Mouse (Mus musculus): ENCODE measurements around the gene Chst14. TPM values are rescaled to one million over a fixed set of nuclear protein-coding genes. Genes with fewer than 3 reads are reported as not detected.

The Chst14 gene
- total RNA-seq, 2 experiments from 2014 or later = 2.6 to 2.9 TPM

DNA sequence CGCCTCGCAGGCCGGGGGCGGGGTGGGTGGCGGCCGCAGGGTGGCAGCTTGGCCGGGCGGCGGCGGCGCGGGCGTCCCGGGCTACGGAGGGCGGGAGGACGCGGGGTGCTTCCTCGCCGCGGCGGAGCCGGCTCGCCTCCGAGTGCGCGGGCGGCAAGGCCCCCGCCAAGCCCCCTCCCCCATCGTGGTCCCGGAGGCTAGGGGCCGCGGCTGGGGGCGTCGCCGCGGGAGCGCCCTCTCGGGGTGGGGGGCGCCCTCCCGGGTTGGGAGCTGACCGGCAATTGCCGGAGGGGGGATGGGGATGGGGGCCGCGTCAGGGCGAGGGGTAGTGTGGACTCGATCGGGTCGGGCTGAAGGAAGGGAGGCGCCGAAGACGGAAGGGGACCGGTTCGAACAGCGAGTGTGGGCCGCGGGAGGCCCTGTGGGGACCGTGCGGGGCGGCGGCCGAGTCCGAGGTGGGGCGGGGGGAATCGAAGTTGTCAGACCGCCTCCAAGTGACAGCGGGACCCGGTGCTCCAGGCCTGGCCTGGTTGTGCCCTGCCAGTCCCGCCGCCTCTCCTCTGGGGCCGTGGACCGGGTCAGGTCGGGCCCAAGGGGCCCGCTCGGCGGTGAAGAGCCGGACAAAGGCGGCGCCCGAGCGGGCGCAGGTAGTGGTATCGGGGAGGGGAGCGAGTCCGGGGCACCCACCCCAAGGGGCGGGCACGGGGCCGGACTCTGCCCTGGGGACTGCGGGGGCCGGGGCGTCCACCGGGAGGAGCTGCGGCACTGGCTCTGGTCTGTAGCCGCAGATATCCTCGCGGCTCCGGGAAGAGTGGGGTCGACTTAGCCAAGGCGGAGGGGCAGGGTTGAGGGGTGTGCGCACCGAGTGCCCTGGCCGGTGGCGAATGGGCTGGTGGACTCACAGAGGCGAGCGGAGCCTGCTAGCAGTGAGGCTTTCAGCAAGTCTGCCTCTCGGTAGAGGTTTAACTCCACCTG is 24.0 kb upstream of the Chst14 start:
- intact Hi-C loops (cut with DNase I) = loop anchor here (2.0 to 10.0 kb wide), 2 partner anchors 72 to 282 kb away; no protein-coding TSS in a partner anchor
- peak in 1 of 2 experiments; percentile 36 for DNase-seq

DNA sequence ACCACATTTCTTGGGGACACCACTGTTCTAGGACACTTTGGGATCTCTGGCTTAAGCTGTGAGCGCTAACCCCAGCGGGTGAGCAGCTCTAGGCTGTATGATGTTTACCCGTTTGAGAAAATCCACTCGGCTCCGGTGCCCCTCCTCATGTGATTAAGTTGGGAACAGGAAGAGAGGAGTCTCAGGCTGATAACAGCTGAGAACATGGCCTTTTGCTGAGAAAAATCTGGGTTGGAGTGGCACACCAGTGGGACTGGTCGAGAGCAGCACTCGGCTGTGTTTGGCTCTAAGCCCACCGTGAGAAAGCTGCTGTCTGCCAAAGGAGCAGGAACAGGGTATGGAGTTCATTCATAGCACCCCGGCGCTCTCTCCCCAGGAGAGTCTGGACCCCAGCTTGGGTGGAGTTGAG is 23.0 kb upstream of the Chst14 start:
- no peak for DNase-seq
- intact Hi-C loops (cut with DNase I) = loop anchor here (2.0 to 10.0 kb wide), 2 partner anchors 71 to 281 kb away; no protein-coding TSS in a partner anchor

DNA sequence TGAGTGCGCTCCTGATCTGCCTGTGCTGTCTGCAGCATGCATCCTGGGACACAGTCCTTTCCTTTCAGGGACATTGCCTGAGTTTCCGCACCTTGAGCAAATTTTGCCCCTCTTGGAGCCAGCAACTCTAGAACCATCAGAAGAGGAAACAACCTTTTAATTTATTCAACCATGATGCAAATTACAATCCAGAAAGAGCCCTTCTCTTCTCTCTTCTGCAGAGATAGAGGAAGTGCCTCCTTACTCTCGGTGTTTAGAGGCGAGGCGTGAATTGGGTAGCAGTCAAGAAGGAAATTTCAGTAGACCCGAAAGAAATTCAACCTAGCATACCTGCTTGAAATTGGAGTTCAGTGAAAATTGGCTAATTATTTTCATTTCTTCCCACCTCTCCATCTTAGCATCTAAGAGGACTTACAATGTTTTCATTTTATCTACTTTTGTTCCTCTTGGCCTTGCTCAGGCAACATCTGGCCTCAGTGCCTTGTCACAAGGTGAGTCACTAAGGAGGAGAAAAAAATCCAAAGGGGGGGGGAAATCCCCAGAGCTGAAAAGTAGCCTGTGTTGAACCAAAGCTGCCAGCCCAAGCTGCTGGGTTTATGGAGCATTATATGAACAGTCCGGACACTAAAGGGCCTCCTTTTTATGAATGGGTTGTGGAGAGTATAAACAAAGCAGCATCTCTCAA is 20.7 kb upstream of the Chst14 start:
- intact Hi-C loops (cut with DNase I) = loop anchor here (10.0 kb wide), 1 partner anchor 279 kb away; no protein-coding TSS in a partner anchor
- no peak for DNase-seq

DNA sequence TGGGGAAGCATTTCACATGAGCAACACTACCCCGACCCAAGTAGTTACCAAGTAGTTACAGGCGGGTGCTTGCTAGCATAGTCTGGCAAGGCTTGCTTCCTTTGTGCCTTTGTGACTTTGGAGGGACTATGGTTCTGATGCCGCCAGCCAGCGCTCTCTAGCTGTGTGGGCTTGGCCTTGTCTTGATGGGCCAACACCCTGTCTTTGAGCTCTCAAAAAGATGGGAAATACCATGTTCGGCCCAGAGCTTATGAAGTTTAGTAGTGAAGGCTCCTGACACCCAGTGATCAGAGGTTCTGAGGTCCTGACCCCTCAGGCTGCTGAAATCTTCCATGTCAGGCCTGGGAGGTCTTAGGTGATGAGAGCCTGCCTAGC is 20.2 kb upstream of the Chst14 start:
- no peak for DNase-seq
- intact Hi-C loops (cut with DNase I) = loop anchor here (10.0 kb wide), 1 partner anchor 279 kb away; no protein-coding TSS in a partner anchor

DNA sequence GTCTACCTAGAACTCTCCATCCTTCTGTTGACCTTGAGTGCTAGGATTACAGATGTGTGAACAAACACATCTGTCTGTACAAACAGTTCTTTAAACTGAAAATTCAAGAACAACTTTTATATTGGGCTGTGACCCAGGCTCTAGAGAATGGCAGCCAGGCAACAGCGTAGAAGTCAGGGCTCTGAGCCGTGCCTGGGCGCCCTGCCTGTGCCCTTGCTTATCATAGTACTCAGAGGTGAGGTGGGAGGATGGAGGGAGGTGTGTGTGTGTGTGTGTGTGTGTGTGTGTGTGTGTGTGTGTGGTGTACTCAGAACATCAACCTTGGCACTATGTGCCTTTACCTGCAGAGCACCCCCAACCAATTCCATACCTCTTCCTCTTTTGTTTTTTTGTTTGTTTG is 18.5 kb upstream of the Chst14 start:
- no peak for DNase-seq
- intact Hi-C loops (cut with DNase I) = loop anchor here (10.0 kb wide), 1 partner anchor 277 kb away; no protein-coding TSS in a partner anchor

DNA sequence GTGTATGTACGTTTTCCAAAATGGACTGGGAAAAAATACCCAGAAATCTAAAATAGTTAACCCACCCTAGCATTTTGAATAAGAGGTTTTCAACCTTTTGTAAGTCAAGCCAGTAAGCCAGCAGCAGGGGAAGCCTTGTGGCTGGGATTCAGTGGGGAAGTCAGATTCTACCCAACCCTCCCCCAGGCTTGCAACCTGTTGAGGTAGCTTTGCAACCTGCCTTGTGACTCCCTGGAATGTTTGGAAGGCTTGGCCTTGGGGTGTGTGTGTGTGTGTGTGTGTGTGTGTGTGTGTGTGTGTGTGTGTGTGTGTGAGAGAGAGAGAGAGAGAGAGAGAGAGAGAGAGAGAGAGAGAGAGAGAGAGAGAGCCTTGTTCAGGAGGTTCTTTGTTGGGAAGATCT is 17.1 kb upstream of the Chst14 start:
- intact Hi-C loops (cut with DNase I) = loop anchor here (10.0 kb wide), 1 partner anchor 276 kb away; no protein-coding TSS in a partner anchor

DNA sequence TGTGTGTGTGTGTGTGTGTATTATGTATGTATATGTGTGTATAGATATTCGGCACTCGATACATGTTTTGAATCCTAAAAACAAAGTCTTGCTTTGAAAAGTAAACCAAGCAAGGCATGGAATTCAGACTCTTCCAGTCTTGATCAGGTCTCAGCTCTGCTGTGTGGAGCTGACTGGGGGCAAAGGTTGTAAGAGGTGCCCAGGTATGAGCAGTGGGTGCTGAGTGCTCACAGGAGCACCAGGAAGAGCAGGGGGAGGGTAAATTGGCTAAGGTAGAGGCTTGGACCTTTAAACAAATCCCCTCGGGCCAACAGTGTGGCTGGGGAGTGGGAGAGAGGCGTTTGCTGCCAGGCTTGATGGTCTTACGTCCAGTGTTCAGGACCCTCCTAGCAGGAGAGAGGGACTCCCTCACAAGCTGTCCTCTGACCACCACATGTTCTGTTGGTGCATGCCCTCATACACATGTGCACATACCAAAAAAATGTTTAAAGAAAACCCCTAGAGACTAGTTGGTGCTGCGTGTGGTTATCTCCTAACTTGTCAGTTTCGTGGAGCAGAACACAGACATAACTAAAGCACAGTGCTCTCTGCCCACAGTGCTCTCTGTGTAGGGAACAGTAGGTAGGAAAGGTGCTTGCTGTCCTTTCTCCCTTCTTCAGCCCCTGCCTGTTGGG is 15.6 kb upstream of the Chst14 start:
- no peak for DNase-seq
- intact Hi-C loops (cut with DNase I) = no loop called here

More for the DNA sequence above, 17.1 kb upstream of the Chst14 start:
- DNase-seq = no peak

DNA sequence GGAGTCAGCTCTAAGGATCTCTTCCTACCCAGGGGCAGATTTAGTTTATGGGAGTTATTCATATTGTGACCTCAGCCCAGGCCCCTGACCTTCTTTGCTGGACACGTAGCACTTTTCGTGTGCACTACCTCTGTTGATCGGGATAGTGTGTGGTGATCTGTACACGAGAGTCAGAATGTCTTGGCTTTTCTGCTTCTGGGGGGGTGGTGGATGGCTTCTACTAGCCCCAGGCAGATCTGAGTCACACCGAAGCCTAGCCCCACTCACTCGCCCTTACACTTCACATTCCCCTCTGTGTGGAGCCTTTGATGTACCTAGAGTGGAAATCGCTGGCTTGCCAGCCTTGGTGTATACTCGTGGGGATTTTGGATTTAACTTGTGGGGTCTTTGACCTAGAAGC is 13.6 kb upstream of the Chst14 start:
- intact Hi-C loops (cut with DNase I) = no loop called here
- DNase-seq = no peak

DNA sequence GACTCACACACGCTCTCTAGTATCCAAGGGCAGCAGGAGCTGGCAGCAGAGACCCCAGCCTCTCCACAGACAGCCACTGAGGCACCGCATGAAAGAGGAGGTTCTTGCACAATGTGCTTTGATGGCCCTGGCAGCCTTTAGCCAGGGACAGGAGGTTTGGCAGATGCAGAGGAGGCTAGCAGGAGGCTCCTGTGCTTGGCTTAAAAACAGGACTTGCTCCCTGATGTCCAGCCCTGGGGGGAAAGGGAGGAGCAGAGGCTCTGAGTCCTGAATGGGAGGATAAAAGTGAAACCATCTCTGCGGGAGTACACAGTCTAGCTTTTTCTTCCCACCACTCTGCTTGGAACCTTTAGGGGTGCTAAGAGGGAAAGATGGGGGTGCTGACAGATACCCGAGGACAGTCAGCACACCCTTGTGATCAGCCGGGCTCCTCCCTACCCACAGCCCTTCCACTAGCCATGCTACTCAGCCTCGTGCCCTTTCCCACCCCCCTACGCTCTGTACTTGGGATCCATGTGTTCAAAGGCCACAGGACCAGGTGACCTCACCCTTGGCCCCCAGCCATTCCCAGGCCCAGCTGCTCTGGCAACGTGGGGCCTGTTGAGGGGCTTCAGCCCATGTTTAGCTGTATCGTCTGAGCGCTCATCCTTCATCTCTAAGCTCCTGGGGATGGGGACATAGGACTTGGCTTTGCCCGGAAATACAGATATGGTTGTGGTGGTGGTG is 12.6 kb upstream of the Chst14 start:
- DNase-seq = no peak
- intact Hi-C loops (cut with DNase I) = no loop called here

DNA sequence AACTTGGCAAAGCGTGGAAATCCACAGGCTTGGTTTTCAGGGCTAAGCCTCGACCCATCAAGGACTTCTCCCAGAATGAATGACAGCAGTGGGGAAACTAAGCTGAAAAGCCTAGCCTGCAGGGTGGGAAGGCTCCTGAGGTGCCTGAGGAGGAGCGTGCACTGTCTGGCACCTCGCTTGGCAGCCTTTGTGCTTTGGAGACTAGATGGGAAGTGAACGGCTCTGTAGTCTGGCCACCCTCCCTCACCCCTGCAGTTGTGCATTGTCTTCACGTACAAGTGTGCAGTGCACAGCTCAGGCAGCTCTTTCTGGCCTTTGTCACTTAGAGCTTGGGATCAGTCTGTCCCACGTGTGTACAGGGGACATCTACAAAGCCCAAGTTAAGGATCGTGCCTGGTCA is 11.6 kb upstream of the Chst14 start:
- intact Hi-C loops (cut with DNase I) = no loop called here
- DNase-seq = no peak

DNA sequence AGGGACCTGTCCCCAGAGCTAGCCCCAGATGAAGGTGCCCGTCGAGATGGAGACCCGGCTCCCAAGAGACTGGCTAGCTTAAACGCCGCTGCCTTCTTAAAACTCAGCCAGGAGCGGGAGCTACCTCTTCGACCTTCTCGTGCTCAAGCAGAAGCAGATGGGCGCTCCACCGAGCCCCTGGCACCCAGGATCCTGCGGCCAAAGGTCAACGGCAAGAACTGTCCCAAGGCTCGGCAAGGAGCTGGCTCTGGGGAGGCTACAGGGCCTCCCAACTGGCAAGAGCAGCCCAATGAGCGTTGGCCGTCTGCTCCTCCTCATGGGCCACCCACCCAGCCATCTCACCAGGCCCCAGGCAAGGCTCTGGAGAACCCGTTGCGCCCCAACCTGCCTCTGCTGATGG is 9.9 kb upstream of the Chst14 start:
- intact Hi-C loops (cut with DNase I) = no loop called here

DNA sequence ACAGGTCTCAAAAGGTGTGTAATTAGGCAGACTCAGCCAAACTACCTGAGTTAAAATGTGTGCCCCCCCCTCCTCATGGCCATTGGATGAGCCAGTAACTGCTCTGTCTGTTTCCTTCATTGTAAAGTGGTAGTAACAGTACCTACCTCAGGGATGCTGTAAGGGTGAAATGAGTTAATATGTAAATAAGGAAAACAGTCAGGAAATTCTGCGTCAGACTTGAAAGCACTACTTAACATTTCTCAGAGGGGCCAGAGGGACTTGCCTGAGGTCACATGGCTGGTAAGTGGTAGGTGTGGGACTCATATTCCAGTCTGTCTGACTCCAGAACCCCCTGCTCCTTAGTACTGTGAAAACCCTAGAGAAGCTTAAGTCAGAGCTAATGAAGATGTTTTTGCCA is 7.8 kb upstream of the Chst14 start:
- intact Hi-C loops (cut with DNase I) = no loop called here

More for the DNA sequence above, 9.9 kb upstream of the Chst14 start:
- no peak for DNase-seq

DNA sequence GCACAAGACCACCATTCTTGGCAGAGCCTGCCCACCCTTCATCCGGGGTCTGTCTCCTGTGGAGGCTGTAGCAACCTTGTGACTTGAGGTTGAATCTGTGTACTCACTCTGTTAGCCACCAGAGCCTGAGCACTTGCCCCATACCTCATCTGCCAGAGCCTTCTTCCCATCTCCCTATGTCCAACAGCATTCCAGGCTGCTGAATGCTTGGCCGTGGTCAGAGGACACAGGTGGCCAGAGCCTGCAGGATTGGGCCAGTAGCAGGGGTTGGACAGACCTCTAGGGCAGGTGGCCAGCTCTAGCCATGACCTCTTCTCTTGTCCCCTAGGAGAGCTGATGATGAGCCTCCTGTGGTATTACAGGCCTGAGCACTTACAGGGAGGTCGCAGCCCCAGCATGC is 5.9 kb upstream of the Chst14 start:
- no peak for DNase-seq

More for the DNA sequence above, 7.8 kb upstream of the Chst14 start:
- DNase-seq = no peak

DNA sequence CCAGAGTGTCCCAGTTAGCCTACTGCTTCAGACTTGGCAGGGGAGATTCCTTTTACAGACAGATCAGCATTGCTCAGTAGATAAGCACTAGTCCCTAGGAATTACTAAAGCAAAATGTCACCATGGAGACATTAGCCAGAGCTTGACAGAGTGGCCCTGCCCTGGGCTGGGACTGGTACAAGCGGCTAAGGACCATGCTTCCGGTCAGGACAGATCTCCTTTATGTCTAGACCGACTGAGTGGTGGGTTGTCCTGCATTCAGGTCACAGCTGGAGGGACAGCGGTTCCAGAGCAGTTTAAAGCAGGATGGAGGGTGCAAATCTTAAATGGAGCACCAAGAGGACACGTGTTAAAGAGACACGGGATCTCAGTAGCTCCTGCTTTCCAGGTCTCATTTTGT is 344 bp upstream of the Chst14 start:
- no peak for DNase-seq
- intact Hi-C loops (cut with DNase I) = no loop called here

More for the DNA sequence above, 5.9 kb upstream of the Chst14 start:
- intact Hi-C loops (cut with DNase I) = no loop called here

DNA sequence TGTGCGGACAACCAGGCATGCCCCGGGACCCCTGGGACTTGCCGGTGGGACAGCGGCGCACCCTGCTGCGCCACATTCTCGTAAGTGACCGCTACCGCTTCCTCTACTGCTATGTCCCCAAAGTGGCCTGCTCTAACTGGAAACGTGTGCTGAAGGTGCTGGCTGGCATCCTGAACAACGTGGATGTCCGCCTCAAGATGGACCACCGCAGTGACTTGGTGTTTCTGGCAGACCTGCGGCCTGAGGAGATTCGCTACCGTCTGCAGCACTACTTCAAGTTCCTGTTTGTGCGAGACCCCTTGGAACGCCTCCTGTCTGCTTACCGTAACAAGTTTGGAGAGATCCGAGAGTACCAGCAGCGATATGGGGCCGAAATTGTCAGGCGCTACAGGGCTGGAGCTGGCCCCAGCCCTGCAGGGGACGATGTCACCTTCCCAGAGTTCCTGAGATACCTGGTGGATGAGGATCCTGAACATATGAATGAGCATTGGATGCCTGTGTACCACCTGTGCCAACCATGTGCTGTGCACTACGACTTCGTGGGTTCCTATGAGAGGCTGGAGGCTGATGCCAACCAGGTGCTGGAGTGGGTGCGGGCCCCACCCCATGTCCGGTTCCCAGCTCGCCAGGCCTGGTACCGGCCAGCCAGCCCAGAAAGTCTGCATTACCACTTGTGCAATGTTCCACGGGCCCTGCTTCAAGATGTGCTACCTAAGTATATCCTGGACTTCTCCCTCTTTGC is 873 bp downstream of the Chst14 start:
- intact Hi-C loops (cut with DNase I) = no loop called here

DNA sequence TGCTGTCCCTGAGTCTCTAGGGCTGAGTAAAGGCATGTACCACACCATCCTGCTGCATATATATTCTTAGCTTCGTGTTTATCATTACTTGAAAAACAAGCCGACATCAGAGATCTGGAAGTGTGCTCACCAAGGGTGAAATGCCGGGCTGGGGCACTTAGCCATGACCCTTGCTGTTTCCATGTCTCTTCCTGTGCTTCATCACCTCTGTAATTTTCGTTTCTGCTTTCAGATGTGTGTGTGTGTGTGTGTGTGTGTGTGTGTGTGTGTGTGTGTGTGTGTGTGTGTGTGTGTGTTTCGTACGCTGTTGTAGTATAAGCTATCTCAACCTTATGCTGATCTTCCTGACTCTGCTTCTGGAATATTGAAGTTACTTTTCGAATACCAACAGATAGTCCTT is 15.0 kb downstream of the Chst14 start:
- intact Hi-C loops (cut with DNase I) = no loop called here
- DNase-seq = no peak

More for the DNA sequence above, 873 bp downstream of the Chst14 start:
- no peak for DNase-seq

DNA sequence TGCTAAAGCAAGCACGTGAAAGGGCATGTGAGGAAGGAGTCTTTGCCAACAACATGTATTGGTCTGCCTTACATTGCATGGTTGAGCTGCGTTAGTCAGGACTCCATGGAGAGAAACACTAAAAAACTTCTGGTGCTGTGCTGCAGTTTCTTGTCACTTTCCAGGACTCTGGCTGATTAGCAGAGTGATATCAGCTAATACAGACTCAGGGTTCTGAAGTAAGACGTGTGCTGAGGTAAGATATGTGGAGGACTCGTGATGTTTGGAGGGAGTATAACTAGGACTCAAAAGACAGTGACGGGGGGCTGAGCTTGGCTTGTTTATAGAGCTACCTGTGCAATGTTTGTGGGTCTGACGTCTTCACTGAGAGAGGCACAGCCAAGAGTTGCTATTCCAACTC is 16.9 kb downstream of the Chst14 start:
- intact Hi-C loops (cut with DNase I) = no loop called here
- DNase-seq = no peak

DNA sequence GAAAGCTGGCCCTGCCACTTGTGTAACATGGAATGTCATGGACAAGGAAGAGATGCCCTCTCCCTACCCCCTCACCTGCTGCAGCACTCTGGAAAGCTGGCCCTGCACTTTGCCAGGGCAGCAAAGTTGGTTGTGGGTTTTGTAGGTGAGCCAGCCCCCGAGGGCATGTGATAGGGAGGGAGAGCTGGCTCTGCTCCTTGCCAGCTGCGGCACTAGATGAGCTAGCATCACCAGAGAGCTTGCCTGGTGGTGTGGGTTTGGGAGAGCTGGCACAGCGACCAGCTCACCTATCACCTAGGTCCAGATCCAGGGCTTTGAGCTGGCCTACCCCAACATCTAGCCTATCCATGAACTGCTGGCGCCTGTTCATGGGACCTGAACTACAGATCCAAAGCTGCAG is 22.5 kb downstream of the Chst14 start:
- intact Hi-C loops (cut with DNase I) = no loop called here
- DNase-seq = no peak

DNA sequence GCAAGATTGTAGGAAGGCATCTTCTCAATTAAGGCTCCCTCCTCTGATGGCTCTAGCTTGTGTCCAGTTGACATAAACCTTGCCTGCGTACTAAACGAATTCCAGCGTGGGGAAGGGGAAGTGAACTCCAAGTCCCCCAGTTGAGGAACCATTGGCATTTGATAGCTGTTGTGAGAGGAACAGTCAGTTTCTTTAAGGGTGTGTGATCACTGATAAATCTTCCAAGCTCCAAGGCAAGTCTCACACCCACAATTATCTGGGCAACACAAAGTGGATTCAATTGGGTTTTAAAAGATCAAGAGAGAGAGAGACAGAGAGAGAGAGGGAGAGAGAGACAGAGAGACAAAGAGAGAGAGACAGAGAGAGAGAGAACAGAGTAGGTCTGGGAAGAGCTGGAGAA is 23.4 kb downstream of the Chst14 start:
- no peak for DNase-seq
- intact Hi-C loops (cut with DNase I) = no loop called here
